Mouse (Mus musculus) megakaryocyte, embryonic 14.5 days (primary cell): ENCODE measurements around the gene Krtap4-8. TPM values are rescaled to one million over a fixed set of nuclear protein-coding genes. Genes with fewer than 3 reads are reported as not detected.
"Not testable (repeated sequence)": the region's sequence is repeated elsewhere in the genome, so short reads cannot be mapped to it uniquely, and the experiment has no call there.

Source experiments
- H3K27me3 ChIP-seq: replicated peaks from 2 replicates; pipeline ENCODE3; 2012; ENCODE audit warnings: inconsistent platforms
- H3K36me3 ChIP-seq: replicated peaks from 2 replicates; pipeline ENCODE3; 2012; ENCODE audit warnings: low read length, inconsistent platforms, mixed read lengths
- H3K4me1 ChIP-seq: 2 replicates; pipeline ENCODE4 v1.6.1; 2012; ENCODE audit warnings: inconsistent platforms
- H3K4me3 ChIP-seq: replicated peaks from 2 replicates; pipeline ENCODE3; 2012; ENCODE audit warnings: moderate library complexity, mild to moderate bottlenecking, inconsistent platforms
- H3K9me3 ChIP-seq: 2 replicates; pipeline ENCODE4 v1.6.1; 2012; ENCODE audit warnings: inconsistent platforms
- FLI1 ChIP-seq: IDR thresholded peaks from 2 replicates; pipeline ENCODE4 v1.6.1; 2012; ENCODE audit warnings: low read length, inconsistent platforms, mixed read lengths
- GATA1 ChIP-seq: IDR thresholded peaks from 3 replicates; pipeline ENCODE4 v1.6.1; 2012; ENCODE audit warnings: mixed read lengths, low read length, inconsistent platforms, borderline replicate concordance
- polyA plus RNA-seq: library from polyadenylated mRNA; stranded (reverse); fragments of >175 nt; gene quantifications from 2 replicates; pipeline ENCODE4 v1.2.3, GENCODE M21; 2012; ENCODE audit warnings: low replicate concordance; ENCODE audit not compliant: insufficient read depth

Gene Krtap4-8
- not detected in 2 replicates for polyA plus RNA-seq

GRCm38 (mm10) chr11:99780604-99781003 lies at the start of gene Krtap4-8:
Gene Krtap4-8, minus strand, starts transcription at chr11:99780704.
- Histone ChIP-seq H3K27me3 (no peaks in the 10 kb centered on the region), H3K4me3 (no peak within 1 kb of the TSS), H3K4me1 (no peaks in the 10 kb centered on the region), H3K9me3 (no peaks in the 10 kb centered on the region), H3K36me3 (no peaks in the 10 kb centered on the region)
- TF ChIP-seq FLI1 (no peak), GATA1 (no peak)

DNA sequence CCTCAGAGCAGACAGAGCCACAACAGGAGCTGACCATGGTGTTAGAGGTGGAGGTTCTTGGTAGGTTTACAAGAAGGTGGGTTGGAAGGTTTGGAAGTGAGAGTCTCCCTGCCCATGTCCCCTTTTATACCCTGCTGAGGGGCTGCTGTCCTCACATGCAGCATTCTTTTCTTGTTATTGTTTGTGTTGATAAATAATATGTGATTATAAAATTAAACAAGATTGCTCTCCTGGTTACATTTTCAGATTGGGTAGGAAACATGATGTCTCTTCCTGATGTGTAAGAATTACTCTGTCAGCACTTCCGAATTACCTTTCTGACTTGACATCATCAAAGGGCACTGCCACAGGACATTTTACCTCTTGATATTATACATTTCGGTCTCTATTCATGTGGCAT lies 35.1 kb upstream of the Krtap4-8 start, which contains the start of gene Gm11564:
Gene Gm11564, minus strand, starts transcription at position 101 of the 400 bp plus-strand sequence.
- peak within 1 kb of the TSS; percentile 14 for H3K4me3 ChIP-seq
- H3K36me3 ChIP-seq, H3K4me1 ChIP-seq, H3K27me3 ChIP-seq, H3K9me3 ChIP-seq: not testable (repeated sequence)

DNA sequence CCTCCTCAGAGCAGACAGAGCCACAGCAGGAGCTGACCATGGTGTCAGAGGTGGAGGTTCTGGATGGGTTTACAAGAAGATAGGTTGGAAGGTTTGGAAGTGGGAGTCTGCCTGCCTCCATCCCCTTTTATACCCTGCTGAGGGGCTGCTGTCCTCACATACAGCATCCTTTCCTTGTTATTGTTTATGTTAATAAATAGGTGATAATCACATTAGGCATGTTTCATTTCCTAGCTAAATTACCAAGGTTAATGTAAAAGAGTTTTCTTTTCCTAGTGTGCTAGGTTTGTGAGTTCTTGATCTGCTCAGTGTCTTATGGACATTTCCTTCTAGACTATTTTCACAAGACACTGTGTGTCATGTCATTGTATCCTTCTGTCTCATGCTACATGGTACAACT lies 29.3 kb upstream of the Krtap4-8 start, which contains the start of gene Krtap4-13:
Gene Krtap4-13, minus strand, starts transcription at position 101 of the 400 bp plus-strand sequence.
- H3K4me3 ChIP-seq, H3K9me3 ChIP-seq, H3K4me1 ChIP-seq, H3K36me3 ChIP-seq, H3K27me3 ChIP-seq: not testable (repeated sequence)

- not testable (repeated sequence) for H3K27me3 ChIP-seq, H3K4me3 ChIP-seq, H3K36me3 ChIP-seq, H3K4me1 ChIP-seq, H3K9me3 ChIP-seq
Observed at GRCm38 (mm10) chr11:99804346-99804745, 23.8 kb upstream of the Krtap4-8 start, which contains the start of gene Gm11554. Gene Gm11554, minus strand, starts transcription at chr11:99804446.

DNA sequence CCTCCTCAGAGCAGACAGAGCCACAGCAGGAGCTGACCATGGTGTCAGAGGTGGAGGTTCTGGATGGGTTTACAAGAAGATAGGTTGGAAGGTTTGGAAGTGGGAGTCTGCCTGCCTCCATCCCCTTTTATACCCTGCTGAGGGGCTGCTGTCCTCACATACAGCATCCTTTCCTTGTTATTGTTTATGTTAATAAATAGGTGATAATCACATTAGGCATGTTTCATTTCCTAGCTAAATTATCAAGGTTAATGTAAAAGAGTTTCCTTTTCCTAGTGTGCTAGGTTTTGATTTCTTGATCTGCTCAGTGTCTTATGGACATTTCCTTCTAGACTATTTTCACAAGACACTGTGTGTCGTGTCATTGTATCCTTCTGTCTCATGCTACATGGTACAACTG lies 18.3 kb upstream of the Krtap4-8 start, which contains the start of gene Gm11569:
Gene Gm11569, minus strand, starts transcription at position 101 of the 400 bp plus-strand sequence.
- H3K9me3 ChIP-seq, H3K4me1 ChIP-seq: not testable (repeated sequence)

GRCm38 (mm10) chr11:99793367-99793766 lies 12.9 kb upstream of the Krtap4-8 start, which contains the start of gene Gm11596:
Gene Gm11596, minus strand, starts transcription at chr11:99793467.
- Histone ChIP-seq H3K4me3 (no peak within 1 kb of the TSS), H3K27me3 (no peaks in the 10 kb centered on the region), H3K9me3 (no peaks in the 10 kb centered on the region), H3K4me1 (no peaks in the 10 kb centered on the region), H3K36me3 (no peaks in the 10 kb centered on the region)
- TF ChIP-seq FLI1 = no peak
- no peak for TF ChIP-seq GATA1

More for the DNA sequence above, 18.3 kb upstream of the Krtap4-8 start, which contains the start of gene Gm11569:
- H3K36me3 ChIP-seq, H3K4me3 ChIP-seq, H3K27me3 ChIP-seq: not testable (repeated sequence)

DNA sequence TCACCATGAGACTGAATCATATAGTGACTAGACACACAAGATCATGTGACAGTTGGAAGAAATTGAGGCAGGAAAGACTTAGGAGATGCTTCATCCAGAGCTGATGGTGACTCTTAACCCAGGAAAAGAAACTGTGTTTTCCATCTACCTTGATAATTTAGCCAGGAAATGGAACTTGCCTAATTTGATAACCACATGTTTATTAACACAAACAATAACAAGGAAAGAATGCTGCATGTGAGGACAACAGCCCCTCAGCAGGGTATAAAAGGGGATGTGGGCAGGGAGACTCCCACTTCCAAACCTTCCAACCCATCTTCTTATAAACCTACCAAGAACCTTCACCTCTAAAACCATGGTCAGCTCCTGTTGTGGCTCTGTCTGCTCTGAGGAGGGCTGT lies 4.4 kb upstream of the Krtap4-8 start, which contains the start of gene Krtap4-9:
Gene Krtap4-9, plus strand, starts transcription at position 301 of the 400 bp plus-strand sequence.
- H3K4me3 ChIP-seq, H3K4me1 ChIP-seq, H3K27me3 ChIP-seq, H3K36me3 ChIP-seq, H3K9me3 ChIP-seq: not testable (repeated sequence)

DNA sequence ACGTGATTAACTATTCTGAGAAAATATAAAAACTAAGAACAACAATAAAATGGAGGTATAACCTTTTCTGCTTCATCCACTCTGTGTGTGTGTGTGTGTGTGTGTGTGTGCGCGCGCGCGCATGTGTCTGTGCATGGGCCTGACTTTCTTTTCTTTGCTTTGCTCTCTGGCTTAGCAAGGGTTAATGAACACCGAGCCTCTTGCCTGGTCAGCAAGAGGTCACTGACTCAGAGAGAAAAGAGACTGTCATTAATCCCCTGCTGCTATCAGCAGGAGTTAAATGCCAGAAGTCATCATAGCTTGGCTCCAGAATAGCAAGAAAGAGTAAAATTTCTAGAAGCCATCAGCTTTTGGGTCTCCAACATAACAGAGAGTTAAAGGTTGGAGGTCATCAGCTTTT lies 2.1 kb downstream of the Krtap4-8 start:
- no peaks in the 10 kb centered on the region for H3K27me3 ChIP-seq
- TF ChIP-seq FLI1 (no peak), GATA1 (no peak)
- H3K9me3 ChIP-seq = no peaks in the 10 kb centered on the region

DNA sequence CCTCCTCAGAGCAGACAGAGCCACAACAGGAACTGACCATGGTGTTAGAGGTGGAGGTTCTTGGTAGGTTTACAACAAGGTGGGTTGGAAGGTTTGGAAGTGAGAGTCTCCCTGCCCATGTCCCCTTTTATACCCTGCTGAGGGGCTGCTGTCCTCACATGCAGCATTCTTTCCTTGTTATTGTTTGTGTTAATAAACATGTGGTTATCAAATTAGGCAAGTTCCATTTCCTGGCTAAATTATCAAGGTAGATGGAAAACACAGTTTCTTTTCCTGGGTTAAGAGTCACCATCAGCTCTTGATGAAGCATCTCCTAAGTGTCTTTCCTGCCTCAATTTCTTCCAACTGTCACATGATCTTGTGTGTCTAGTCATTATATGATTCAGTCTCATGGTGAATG lies 7.7 kb downstream of the Krtap4-8 start, which contains the start of gene Gm11595:
Gene Gm11595, minus strand, starts transcription at position 101 of the 400 bp plus-strand sequence.
- H3K9me3 ChIP-seq, H3K27me3 ChIP-seq, H3K4me1 ChIP-seq, H3K4me3 ChIP-seq, H3K36me3 ChIP-seq: not testable (repeated sequence)

More for the DNA sequence above, 2.1 kb downstream of the Krtap4-8 start:
- no peak overlapping the region for H3K4me3 ChIP-seq
- no peaks in the 10 kb centered on the region for H3K36me3 ChIP-seq
- H3K4me1 ChIP-seq = no peaks in the 10 kb centered on the region

- Histone ChIP-seq H3K27me3 (no peaks in the 10 kb centered on the region), H3K4me3 (no peak overlapping the region), H3K4me1 (no peaks in the 10 kb centered on the region), H3K36me3 (no peaks in the 10 kb centered on the region), H3K9me3 (no peaks in the 10 kb centered on the region)
- TF ChIP-seq FLI1 = no peak
- no peak for TF ChIP-seq GATA1
Observed at GRCm38 (mm10) chr11:99768410-99768809, 12.1 kb downstream of the Krtap4-8 start.

GRCm38 (mm10) chr11:99758877-99759276 lies 21.6 kb downstream of the Krtap4-8 start:
- Histone ChIP-seq H3K27me3 (no peaks in the 10 kb centered on the region), H3K36me3 (no peaks in the 10 kb centered on the region)

More at GRCm38 (mm10) chr11:99758877-99759276, 21.6 kb downstream of the Krtap4-8 start:
- H3K4me1 ChIP-seq = no peaks in the 10 kb centered on the region
- H3K9me3 ChIP-seq = no peaks in the 10 kb centered on the region
- no peak overlapping the region for H3K4me3 ChIP-seq
- TF ChIP-seq FLI1 (no peak), GATA1 (no peak)
